Mouse (Mus musculus) central nervous system, embryonic 11.5 days (tissue): ENCODE results near the gene Map4k5. TPM values are rescaled to one million over a fixed set of nuclear protein-coding genes. Genes with fewer than 3 reads are reported as not detected.

Experiments
- polyA plus RNA-seq: library from polyadenylated mRNA; depleted of rRNA; stranded (reverse); fragments of >200 nt; gene quantifications from 2 replicates; pipeline ENCODE4 v1.2.3, GENCODE M21; 2012; rRNA removed

Map4k5 gene
- 17.5 and 27.9 TPM in 2 replicates for polyA plus RNA-seq

DNA sequence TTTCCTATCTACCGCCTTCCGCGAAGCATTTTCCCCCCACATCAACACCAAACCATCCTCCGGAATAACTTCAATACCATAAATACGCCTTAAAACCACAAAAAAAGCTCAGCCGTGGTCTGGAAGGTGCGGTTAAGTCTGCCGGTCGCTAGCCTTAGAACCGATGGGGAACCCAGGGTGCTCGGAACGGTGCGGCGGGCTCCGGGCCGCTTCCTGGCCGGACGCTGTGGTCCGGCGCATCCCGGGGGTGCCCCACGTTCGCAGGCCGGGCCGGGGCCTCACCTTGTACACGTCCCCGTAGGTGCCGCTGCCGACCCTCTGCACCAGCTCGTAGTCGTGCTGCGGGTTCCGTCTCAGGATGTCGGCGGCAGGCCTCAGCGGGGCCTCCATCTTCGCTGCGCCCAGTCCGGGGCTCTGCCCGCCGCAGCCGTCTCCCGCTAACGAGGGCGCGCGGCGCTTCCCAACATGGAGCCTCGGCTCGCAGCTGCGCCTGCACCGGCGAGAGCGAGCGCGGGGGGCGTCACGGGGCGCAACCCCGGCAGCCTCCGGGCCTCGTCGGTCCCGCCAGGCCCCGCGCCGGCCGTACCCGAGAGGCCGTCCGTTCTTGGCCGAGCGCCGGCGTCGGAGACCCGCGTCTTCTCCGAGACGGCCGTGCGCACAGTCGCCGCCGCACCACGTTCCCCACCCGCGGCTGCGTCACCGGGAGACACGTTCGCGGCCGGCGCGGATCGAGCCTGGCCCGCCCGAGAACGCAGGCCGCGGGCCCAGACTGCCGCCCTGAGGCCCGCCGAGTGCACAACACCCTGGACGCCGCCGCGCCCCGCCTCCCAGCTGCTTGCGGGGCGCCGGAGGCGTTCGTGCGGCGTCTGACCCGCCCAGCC lies at the start of gene Map4k5, which contains the start of gene Atl1:
Gene Map4k5, minus strand, starts transcription at position 830 of the 881 bp plus-strand sequence.
Gene Atl1, plus strand, starts transcription at position 244 of the 881 bp plus-strand sequence.

DNA sequence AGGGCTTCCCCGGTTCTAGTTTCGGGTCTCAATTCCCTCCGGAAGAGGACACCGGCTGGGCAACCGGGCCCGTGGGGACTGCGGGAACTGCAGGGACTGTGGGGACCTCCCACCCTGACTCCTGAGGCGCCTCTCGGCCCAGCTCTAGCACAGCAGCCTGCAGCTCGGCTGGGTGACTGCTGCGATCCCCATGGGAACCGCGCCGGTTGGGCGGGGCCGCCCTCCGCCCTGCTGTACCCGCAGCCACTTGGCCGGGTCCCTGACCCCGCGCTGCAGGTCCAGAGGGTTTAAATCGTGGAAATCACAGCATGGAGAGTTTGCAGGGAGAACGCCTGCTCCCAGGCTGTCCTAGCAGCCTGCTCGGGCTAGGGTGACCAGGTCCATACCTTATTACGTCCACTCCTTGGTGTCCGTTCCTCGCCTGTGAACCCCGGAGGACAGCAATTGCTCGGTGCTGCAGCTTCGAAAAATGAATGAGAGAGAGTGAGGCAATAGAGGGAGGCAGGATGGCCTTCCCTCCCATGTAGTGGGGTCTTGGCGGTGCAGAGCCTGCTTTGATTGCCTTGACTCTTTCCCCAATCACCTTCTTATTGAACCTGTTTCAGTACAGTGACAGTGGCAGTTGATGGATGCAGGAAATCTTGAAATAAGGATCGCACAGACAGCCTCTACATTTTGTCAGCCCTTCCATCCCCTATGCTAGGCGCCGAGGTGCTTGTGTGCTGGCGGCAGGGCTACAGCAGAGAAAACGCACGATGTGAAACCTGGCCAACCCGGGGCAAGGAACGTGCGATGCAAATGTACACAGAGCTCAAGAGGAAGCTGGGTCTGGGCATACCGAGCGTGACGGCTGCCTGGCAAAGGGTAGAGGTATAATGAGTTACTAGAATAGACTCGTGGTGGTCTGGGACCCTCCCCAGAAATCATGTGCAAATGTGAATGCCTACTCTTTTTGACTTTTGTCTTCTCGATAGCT lies 102.2 kb downstream of the Map4k5 start, which contains the start of gene Cdkl1:
Gene Cdkl1, minus strand, starts transcription at position 738 of the 976 bp plus-strand sequence.

Other genes starting within 250 kb of the Map4k5 start
- 28.2 and 31.7 TPM in 2 replicates for gene Sos2, start 211.3 kb downstream of the Map4k5 start, polyA plus RNA-seq
- 9.1 and 13.1 TPM in 2 replicates for gene L2hgdh, start 168.3 kb downstream of the Map4k5 start, polyA plus RNA-seq
- gene Atp5s, start 168.2 kb downstream of the Map4k5 start, polyA plus RNA-seq, result 16.6 and 19.3 TPM in 2 replicates
- gene Cdkl1, start 101.9 kb downstream of the Map4k5 start, polyA plus RNA-seq, result 0.49 and 0.99 TPM in 2 replicates
- 27.9 and 42.5 TPM in 2 replicates for gene Atl1, start 586 bp downstream of the Map4k5 start, polyA plus RNA-seq
- 38.1 and 54.5 TPM in 2 replicates for gene Sav1, start 93.8 kb upstream of the Map4k5 start, polyA plus RNA-seq
- 17.8 and 22.6 TPM in 2 replicates for gene Nin, start 220.5 kb upstream of the Map4k5 start, polyA plus RNA-seq